Mouse (Mus musculus) E14TG2a.4 (cell line): ENCODE data around the gene Lrrc66.

Experiments
- CTCF ChIP-seq: conservative IDR thresholded peaks from 2 replicates; pipeline ENCODE4 v1.5.1; 2014; ENCODE audit warnings: low read length
- NANOG ChIP-seq: IDR thresholded peaks from 2 replicates; pipeline ENCODE4 v1.6.1; 2014; ENCODE audit warnings: borderline replicate concordance, low read length, mixed read lengths

DNA sequence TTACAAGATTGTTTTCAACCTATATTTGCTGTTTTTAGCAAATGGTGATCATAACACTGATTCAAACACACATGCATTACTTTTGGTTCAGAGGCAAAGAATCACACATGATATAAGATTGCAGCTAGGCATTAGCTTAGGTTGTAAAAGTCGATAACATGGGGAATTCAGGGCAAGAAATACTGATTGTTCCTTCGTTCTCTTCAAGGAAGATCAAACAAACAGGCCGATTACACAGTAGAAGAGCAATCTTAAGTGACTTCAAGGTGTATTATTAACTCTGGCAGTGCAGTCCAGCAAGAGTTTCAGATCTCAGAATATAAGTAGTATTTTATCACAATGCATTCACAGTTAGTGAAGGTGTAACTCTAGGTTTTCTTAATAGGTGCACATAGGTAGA is 45.2 kb downstream of the Lrrc66 start:
- no peak for TF ChIP-seq CTCF
- no peak for TF ChIP-seq NANOG
